Mouse (Mus musculus) urinary bladder, postnatal 10 days (tissue): ENCODE results near the gene Ccdc57.
"Not testable (repeated sequence)": the region's sequence is repeated elsewhere in the genome, so short reads cannot be mapped to it uniquely, and the experiment has no call there.

Experiments used
- DNase-seq: peaks from one replicate; pipeline ENCODE4 v3.0.0; 2022; ENCODE audit warnings: low spot score

Ccdc57 gene

GRCm38 (mm10) chr11:120784064-120784791 lies 148.4 kb downstream of the Ccdc57 start, which contains the start of the genes Rfng and Gps1:
Gene Rfng, minus strand, starts transcription at chr11:120784207.
Gene Gps1, plus strand, starts transcription at chr11:120784272.
- DNase-seq = peak; percentile 48

- DNase-seq = no peak
These were observed 149.1 kb downstream of the Ccdc57 start for GRCm38 (mm10) chr11:120783426-120784063.

GRCm38 (mm10) chr11:120781361-120781760 lies 151.3 kb downstream of the Ccdc57 start:
- not testable (repeated sequence) for DNase-seq

GRCm38 (mm10) chr11:120779876-120780275 lies 152.8 kb downstream of the Ccdc57 start:
- no peak for DNase-seq

- DNase-seq = no peak
These were observed 155.5 kb downstream of the Ccdc57 start for GRCm38 (mm10) chr11:120777123-120777522.
